Mouse (Mus musculus): ENCODE measurements at regions not wholly inside any gene's neighbourhood (a gene's known extent, or its start where the extent isn't known, plus 50 kb on each side); places are given as distances from the start of the nearest gene placed in this dataset.

- no peaks in the 10 kb centered on the region for H3K9me3 ChIP-seq (ENCODE audit: control insufficient read depth, low read length)
- no peak for DNase-seq (ENCODE audit: low spot score)
- no peak for TF ChIP-seq CTCF (IDR thresholded peaks at IDR 0.05; ENCODE audit: low read depth)
- no peak for TF ChIP-seq EP300 (optimal IDR thresholded peaks at IDR 0.05)
- no peaks in the 10 kb centered on the region for H3K36me3 ChIP-seq (ENCODE audit: control insufficient read depth, insufficient read depth, low read length)
- WGBS: 64% methylated on average over 3 of the region's 3 CpGs
- H3K4me2 ChIP-seq (replicated peaks; ENCODE audit: low read depth): no peak overlapping the region
- ATAC-seq (ENCODE audit: low FRiP score, low TSS enrichment): no peak
- H3K27ac ChIP-seq (replicated peaks): no peak overlapping the region
- no peak overlapping the region for H3K4me3 ChIP-seq (ENCODE audit: low read depth, low read length)
- H3K4me1 ChIP-seq (replicated peaks; ENCODE audit: control insufficient read depth, insufficient read depth): no peaks in the 10 kb centered on the region
- no peak overlapping the region for H3K9ac ChIP-seq (ENCODE audit: low read length)
- no peaks in the 10 kb centered on the region for H3K27me3 ChIP-seq (ENCODE audit: control insufficient read depth, insufficient read depth, low read length)
Measured at GRCm38 (mm10) chr3:128043709-128044108, 147.6 kb upstream of the Fam241a start.

- DNase-seq (ENCODE audit: low spot score) (peak; percentile 41), ATAC-seq (ENCODE audit: low FRiP score, low TSS enrichment) (peak; percentile 89)
- no peaks in the 10 kb centered on the region for H3K4me1 ChIP-seq (replicated peaks; ENCODE audit: control insufficient read depth, insufficient read depth)
- H3K9ac ChIP-seq (ENCODE audit: low read length): no peak overlapping the region
- WGBS: 29% methylated on average over 12 of the region's 12 CpGs
- TF ChIP-seq CTCF (IDR thresholded peaks at IDR 0.05; ENCODE audit: low read depth) (no peak), EP300 (optimal IDR thresholded peaks at IDR 0.05) (no peak)
- no peaks in the 10 kb centered on the region for H3K27me3 ChIP-seq (ENCODE audit: control insufficient read depth, insufficient read depth, low read length)
- no peaks in the 10 kb centered on the region for H3K9me3 ChIP-seq (ENCODE audit: control insufficient read depth, low read length)
- peak overlapping the region; percentile 11; the same call in 1 of the 2 replicates for H3K4me2 ChIP-seq (replicated peaks; ENCODE audit: low read depth)
- no peak overlapping the region for H3K4me3 ChIP-seq (ENCODE audit: low read depth, low read length)
- H3K27ac ChIP-seq (replicated peaks): peak overlapping the region; percentile 13; the same call in 1 of the 2 replicates
- H3K36me3 ChIP-seq (ENCODE audit: control insufficient read depth, insufficient read depth, low read length): no peaks in the 10 kb centered on the region
Measured at GRCm38 (mm10) chr3:128040407-128041115, 144.4 kb upstream of the Fam241a start.

- ATAC-seq (ENCODE audit: low FRiP score, low TSS enrichment) (no peak), DNase-seq (ENCODE audit: low spot score) (no peak)
- Histone ChIP-seq H3K4me1 (replicated peaks; ENCODE audit: control insufficient read depth, insufficient read depth) (no peaks in the 10 kb centered on the region), H3K27ac (replicated peaks) (no peak overlapping the region), H3K4me3 (ENCODE audit: low read depth, low read length) (no peak overlapping the region), H3K27me3 (ENCODE audit: control insufficient read depth, insufficient read depth, low read length) (no peaks in the 10 kb centered on the region), H3K4me2 (replicated peaks; ENCODE audit: low read depth) (no peak overlapping the region), H3K9ac (ENCODE audit: low read length) (no peak overlapping the region), H3K36me3 (ENCODE audit: control insufficient read depth, insufficient read depth, low read length) (no peaks in the 10 kb centered on the region), H3K9me3 (ENCODE audit: control insufficient read depth, low read length) (no peaks in the 10 kb centered on the region)
- TF ChIP-seq EP300 (optimal IDR thresholded peaks at IDR 0.05) (no peak), CTCF (IDR thresholded peaks at IDR 0.05; ENCODE audit: low read depth) (no peak)
- WGBS: 35% methylated on average over 5 of the region's 5 CpGs
Measured at GRCm38 (mm10) chr3:128039185-128039584, 143.1 kb upstream of the Fam241a start.

- ATAC-seq (ENCODE audit: low FRiP score, low TSS enrichment): no peak
- no peak overlapping the region for H3K4me3 ChIP-seq (ENCODE audit: low read depth, low read length)
- no peak overlapping the region for H3K4me2 ChIP-seq (replicated peaks; ENCODE audit: low read depth)
- H3K27ac ChIP-seq (replicated peaks): no peak overlapping the region
- no peaks in the 10 kb centered on the region for H3K27me3 ChIP-seq (ENCODE audit: control insufficient read depth, insufficient read depth, low read length)
- TF ChIP-seq CTCF (IDR thresholded peaks at IDR 0.05; ENCODE audit: low read depth): no peak
- TF ChIP-seq EP300 (optimal IDR thresholded peaks at IDR 0.05): no peak
- H3K9ac ChIP-seq (ENCODE audit: low read length): no peak overlapping the region
- WGBS: 52% methylated on average over 10 of the region's 10 CpGs
- no peaks in the 10 kb centered on the region for H3K9me3 ChIP-seq (ENCODE audit: control insufficient read depth, low read length)
- DNase-seq (ENCODE audit: low spot score): no peak
- no peaks in the 10 kb centered on the region for H3K36me3 ChIP-seq (ENCODE audit: control insufficient read depth, insufficient read depth, low read length)
- H3K4me1 ChIP-seq (replicated peaks; ENCODE audit: control insufficient read depth, insufficient read depth): no peaks in the 10 kb centered on the region
Measured at GRCm38 (mm10) chr3:128036538-128036937, 140.4 kb upstream of the Fam241a start.

- H3K36me3 ChIP-seq (ENCODE audit: control insufficient read depth, insufficient read depth, low read length): no peaks in the 10 kb centered on the region
- H3K4me1 ChIP-seq (replicated peaks; ENCODE audit: control insufficient read depth, insufficient read depth): no peaks in the 10 kb centered on the region
- H3K27ac ChIP-seq (replicated peaks): no peak overlapping the region
- no peaks in the 10 kb centered on the region for H3K27me3 ChIP-seq (ENCODE audit: control insufficient read depth, insufficient read depth, low read length)
- TF ChIP-seq CTCF (IDR thresholded peaks at IDR 0.05; ENCODE audit: low read depth) (no peak), EP300 (optimal IDR thresholded peaks at IDR 0.05) (no peak)
- no peak overlapping the region for H3K4me3 ChIP-seq (ENCODE audit: low read depth, low read length)
- H3K9me3 ChIP-seq (ENCODE audit: control insufficient read depth, low read length): no peaks in the 10 kb centered on the region
- no peak overlapping the region for H3K9ac ChIP-seq (ENCODE audit: low read length)
- DNase-seq (ENCODE audit: low spot score) (no peak), ATAC-seq (ENCODE audit: low FRiP score, low TSS enrichment) (no peak)
- WGBS: 84% methylated on average over 3 of the region's 3 CpGs
- H3K4me2 ChIP-seq (replicated peaks; ENCODE audit: low read depth): no peak overlapping the region
Measured at GRCm38 (mm10) chr3:128030352-128030751, 134.2 kb upstream of the Fam241a start.

- Histone ChIP-seq H3K9me3 (ENCODE audit: control insufficient read depth, low read length) (no peaks in the 10 kb centered on the region), H3K4me1 (replicated peaks; ENCODE audit: control insufficient read depth, insufficient read depth) (no peaks in the 10 kb centered on the region), H3K9ac (ENCODE audit: low read length) (no peak overlapping the region), H3K27ac (replicated peaks) (0 out of 2 replicates have a peak overlapping the region, but pooled peaks have one; percentile 8), H3K4me2 (replicated peaks; ENCODE audit: low read depth) (no peak overlapping the region), H3K36me3 (ENCODE audit: control insufficient read depth, insufficient read depth, low read length) (no peaks in the 10 kb centered on the region), H3K4me3 (ENCODE audit: low read depth, low read length) (no peak overlapping the region), H3K27me3 (ENCODE audit: control insufficient read depth, insufficient read depth, low read length) (no peaks in the 10 kb centered on the region)
- TF ChIP-seq CTCF (IDR thresholded peaks at IDR 0.05; ENCODE audit: low read depth): no peak
- no peak for TF ChIP-seq EP300 (optimal IDR thresholded peaks at IDR 0.05)
- DNase-seq (ENCODE audit: low spot score) (no peak), ATAC-seq (ENCODE audit: low FRiP score, low TSS enrichment) (no peak)
- 48% methylated on average over 5 of the region's 5 CpGs for WGBS
Measured at GRCm38 (mm10) chr3:128029565-128029915, 133.4 kb upstream of the Fam241a start.

All from stomach, postnatal 0 days (tissue).